Mouse (Mus musculus) colon, adult 2 months (tissue): ENCODE data around the gene Fam117b. TPM values are rescaled to one million over a fixed set of nuclear protein-coding genes. Genes with fewer than 3 reads are reported as not detected.

Source experiments
- polyA plus RNA-seq: library from polyadenylated mRNA; depleted of rRNA; stranded (reverse); fragments of >200 nt; gene quantifications from 2 replicates; pipeline ENCODE4 v1.2.3, GENCODE M21; 2012; rRNA removed

Fam117b gene
- 18.5 and 19.0 TPM in 2 replicates for polyA plus RNA-seq

GRCm38 (mm10) chr1:59912413-59913157 lies at the start of gene Fam117b:
TSS of gene Fam117b (plus strand) at chr1:59913006.

Other genes starting within 250 kb of the Fam117b start
- 7.5 and 9.3 TPM in 2 replicates for gene Sumo1, start 242.2 kb upstream of the Fam117b start, polyA plus RNA-seq
- gene Nop58, start 228.0 kb upstream of the Fam117b start, polyA plus RNA-seq: 23.7 and 25.2 TPM in 2 replicates
- 3.1 and 3.3 TPM in 2 replicates for gene Bmpr2, start 149.6 kb upstream of the Fam117b start, polyA plus RNA-seq
- 0.05 and 0.27 TPM in 2 replicates for gene Ica1l, start 130.2 kb downstream of the Fam117b start, polyA plus RNA-seq
- gene Carf, start 185.2 kb downstream of the Fam117b start, polyA plus RNA-seq: 0.62 and 0.82 TPM in 2 replicates
- gene Wdr12, start 185.6 kb downstream of the Fam117b start, polyA plus RNA-seq: 2.5 and 2.9 TPM in 2 replicates